Mouse (Mus musculus) hindbrain, embryonic 10.5 days (tissue): ENCODE data around the gene Gse1. TPM values are rescaled to one million over a fixed set of nuclear protein-coding genes. Genes with fewer than 3 reads are reported as not detected.
A peak's percentile ranks its signal among the peaks of the same experiment; 100 is the strongest.

Experiments used
- DNase-seq: peaks from one replicate; pipeline ENCODE4 v3.0.0-alpha.2; 2017; ENCODE audit warnings: low spot score
- H3K27ac ChIP-seq: fragments of 300-500 bp; sonication (generic); 2 replicates; pipeline ENCODE4 v1.5.1; 2016; ENCODE audit warnings: mild to moderate bottlenecking, moderate library complexity
- H3K27me3 ChIP-seq: fragments of 300-500 bp; sonication (generic); 2 replicates; pipeline ENCODE4 v1.6.1; 2016; ENCODE audit warnings: mild to moderate bottlenecking; ENCODE audit not compliant: poor library complexity, insufficient read depth, severe bottlenecking
- H3K36me3 ChIP-seq: fragments of 300-500 bp; sonication (generic); 2 replicates; pipeline ENCODE4 v1.6.1; 2016; ENCODE audit warnings: mild to moderate bottlenecking, moderate library complexity
- H3K4me1 ChIP-seq: fragments of 300-500 bp; sonication (generic); replicated peaks from 2 replicates; pipeline ENCODE4 v1.6.1; 2016; ENCODE audit warnings: mild to moderate bottlenecking
- H3K4me3 ChIP-seq: fragments of 300-500 bp; sonication (generic); 2 replicates; pipeline ENCODE4 v1.5.1; 2016; ENCODE audit warnings: mild to moderate bottlenecking, moderate library complexity
- H3K9me3 ChIP-seq: fragments of 300-500 bp; sonication (generic); 2 replicates; pipeline ENCODE4 v1.6.1; 2016; ENCODE audit warnings: mild to moderate bottlenecking, moderate library complexity
- WGBS: fragments of 180-500 bp; shearing (Covaris S2); methylation state at CpG from one replicate; pipeline ENCODE4 v1.1.7; 2016; 5-methylcytosine and 5-hydroxymethylcytosine counted together
- polyA plus RNA-seq: library from polyadenylated mRNA; unstranded; fragments of >200 nt; fragmentation: Nextera tagmentation; extraction: Ambion mirVana; gene quantifications from 2 replicates; pipeline ENCODE4 v1.2.1, GENCODE M21; 2016

Gene Gse1
- polyA plus RNA-seq, 1 experiment from 2014 or later: 22.9 TPM

DNA sequence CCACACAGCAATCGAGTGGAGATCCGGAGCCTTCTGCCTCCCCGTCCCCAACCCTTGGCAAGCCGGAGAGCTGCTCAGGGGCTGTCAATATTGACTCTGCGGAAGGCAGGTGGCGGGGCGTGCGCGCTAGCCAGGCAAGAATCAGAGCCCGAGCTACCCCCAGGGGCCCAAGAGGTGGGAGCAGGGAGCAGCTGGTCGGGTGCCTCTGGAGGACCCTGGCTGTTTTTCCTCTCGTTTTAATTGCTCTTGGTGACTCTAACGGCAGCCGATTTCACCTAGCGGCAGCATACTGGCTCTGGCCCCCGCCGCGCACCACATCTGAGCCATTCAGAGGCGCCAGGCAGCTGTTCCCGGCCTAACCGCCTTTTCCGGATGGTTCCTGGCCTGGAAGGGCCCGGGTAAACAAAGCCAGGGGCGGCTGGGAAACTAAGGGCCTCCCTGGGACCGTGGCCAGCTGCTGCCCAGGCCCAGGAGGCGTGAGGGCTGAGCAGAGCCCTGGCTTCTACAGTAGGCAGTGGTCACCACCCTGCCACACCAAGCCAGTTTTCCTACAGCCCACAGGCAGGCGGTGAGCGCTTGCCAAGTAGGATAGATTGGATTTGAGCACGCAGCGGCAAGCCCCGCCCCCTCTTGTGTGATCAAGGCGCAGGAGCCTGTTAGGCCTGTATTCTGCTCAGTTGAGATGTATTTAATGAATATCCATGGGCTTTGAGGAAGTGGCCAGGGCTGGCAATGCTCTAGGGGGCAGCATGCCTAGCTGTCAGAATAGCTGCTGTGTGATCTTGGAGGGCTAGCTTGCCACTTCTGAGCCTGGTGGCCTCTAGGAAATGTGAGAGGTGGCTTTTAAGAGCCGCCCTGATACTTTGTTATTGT is 188.5 kb downstream of the Gse1 start:
- 4% methylated on average over 33 of the region's 33 CpGs for WGBS
- Histone ChIP-seq H3K4me3 (peak overlapping the region; percentile 30), H3K36me3 (no peaks in the 10 kb centered on the region), H3K27me3 (peaks cover 71% of the 10 kb centered on the region), H3K4me1 (peaks cover 100% of the 10 kb centered on the region), H3K27ac (peak overlapping the region; percentile 88), H3K9me3 (no peaks in the 10 kb centered on the region)
- peak; percentile 84 for DNase-seq

DNA sequence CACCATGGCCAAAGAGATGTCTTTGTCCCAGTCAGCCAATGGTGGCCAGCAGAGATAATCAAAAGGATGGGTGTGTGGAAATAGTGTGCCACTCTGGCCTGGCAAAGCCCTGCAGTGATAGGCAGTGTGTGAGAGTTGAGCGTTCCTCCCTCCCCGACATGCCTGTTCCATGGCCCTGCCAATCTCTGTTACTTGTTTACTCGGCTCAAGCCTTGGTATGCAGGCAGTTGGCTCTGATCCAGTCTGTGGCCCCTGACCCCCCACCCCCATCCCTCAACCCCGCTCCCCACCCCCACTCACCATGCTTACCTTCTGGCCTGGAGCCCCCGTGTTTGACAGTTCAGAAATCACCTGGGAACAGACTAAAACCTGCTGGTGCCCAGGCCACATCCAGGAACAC is 189.9 kb downstream of the Gse1 start:
- no peak overlapping the region for H3K4me3 ChIP-seq
- WGBS: 72% methylated on average over 5 of the region's 5 CpGs
- no peak for DNase-seq
- H3K27me3 ChIP-seq: peaks cover 66% of the 10 kb centered on the region
- H3K27ac ChIP-seq: peak overlapping the region; percentile 88
- no peaks in the 10 kb centered on the region for H3K36me3 ChIP-seq
- H3K4me1 ChIP-seq: peaks cover 100% of the 10 kb centered on the region
- H3K9me3 ChIP-seq: no peaks in the 10 kb centered on the region

DNA sequence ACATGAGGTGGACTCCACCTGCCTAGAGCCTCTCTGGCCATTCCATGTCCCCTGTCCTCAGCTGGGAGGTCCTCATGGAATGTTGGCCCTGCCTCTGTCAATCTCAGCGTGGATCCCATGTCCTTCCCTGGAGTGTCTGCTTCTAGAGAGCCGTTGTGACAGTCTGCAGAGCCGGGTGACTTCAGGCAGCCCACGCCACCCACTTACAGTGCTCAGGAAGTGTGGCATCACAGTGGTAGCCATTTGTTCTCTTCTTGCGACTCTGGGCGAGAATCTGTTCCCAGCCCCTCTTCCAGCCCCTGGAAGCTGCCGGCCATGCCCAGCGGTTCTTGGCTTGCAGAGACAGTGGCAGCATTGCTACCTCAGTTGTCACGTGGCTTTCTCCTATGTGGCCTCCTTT is 191.4 kb downstream of the Gse1 start:
- 76% methylated on average over 9 of the region's 9 CpGs for WGBS
- no peak for DNase-seq

GRCm38 (mm10) chr8:120420226-120420625 is 192.0 kb downstream of the Gse1 start:
- WGBS: 79% methylated on average over 5 of the region's 5 CpGs
- Histone ChIP-seq H3K4me3 (no peak overlapping the region), H3K27me3 (peaks cover 58% of the 10 kb centered on the region), H3K4me1 (peaks cover 100% of the 10 kb centered on the region), H3K9me3 (no peaks in the 10 kb centered on the region), H3K36me3 (no peaks in the 10 kb centered on the region), H3K27ac (peak overlapping the region; percentile 88)
- DNase-seq: no peak

More for the DNA sequence above, 191.4 kb downstream of the Gse1 start:
- peaks cover 62% of the 10 kb centered on the region for H3K27me3 ChIP-seq
- no peak overlapping the region for H3K4me3 ChIP-seq
- H3K27ac ChIP-seq: peak overlapping the region; percentile 88
- H3K36me3 ChIP-seq: no peaks in the 10 kb centered on the region
- no peaks in the 10 kb centered on the region for H3K9me3 ChIP-seq
- peaks cover 100% of the 10 kb centered on the region for H3K4me1 ChIP-seq

GRCm38 (mm10) chr8:120421638-120422037 is 193.4 kb downstream of the Gse1 start:
- no peaks in the 10 kb centered on the region for H3K9me3 ChIP-seq
- peaks cover 100% of the 10 kb centered on the region for H3K4me1 ChIP-seq
- peak overlapping the region; percentile 88 for H3K27ac ChIP-seq
- WGBS: 4% methylated on average over 9 of the region's 9 CpGs
- peaks cover 55% of the 10 kb centered on the region for H3K27me3 ChIP-seq
- H3K36me3 ChIP-seq: no peaks in the 10 kb centered on the region
- DNase-seq: peak; percentile 75
- 0 out of 2 replicates have a peak overlapping the region, but pooled peaks have one; percentile 5 for H3K4me3 ChIP-seq

- 83% methylated on average over 8 of the region's 8 CpGs for WGBS
- H3K27ac ChIP-seq: peak overlapping the region; percentile 88
- H3K4me3 ChIP-seq: no peak overlapping the region
- peaks cover 100% of the 10 kb centered on the region for H3K4me1 ChIP-seq
- H3K9me3 ChIP-seq: no peaks in the 10 kb centered on the region
- peaks cover 57% of the 10 kb centered on the region for H3K27me3 ChIP-seq
- H3K36me3 ChIP-seq: no peaks in the 10 kb centered on the region
- DNase-seq: no peak
These were observed 194.0 kb downstream of the Gse1 start for GRCm38 (mm10) chr8:120422236-120422635.

- peak overlapping the region; percentile 88 for H3K27ac ChIP-seq
- no peaks in the 10 kb centered on the region for H3K36me3 ChIP-seq
- no peak for DNase-seq
- no peaks in the 10 kb centered on the region for H3K9me3 ChIP-seq
- H3K27me3 ChIP-seq: peaks cover 58% of the 10 kb centered on the region
- H3K4me1 ChIP-seq: peaks cover 100% of the 10 kb centered on the region
- 33% methylated on average over 7 of the region's 7 CpGs for WGBS
- no peak overlapping the region for H3K4me3 ChIP-seq
These were observed 195.3 kb downstream of the Gse1 start for GRCm38 (mm10) chr8:120423576-120423975.

GRCm38 (mm10) chr8:120424829-120425198 is 196.6 kb downstream of the Gse1 start:
- Histone ChIP-seq H3K27me3 (peaks cover 46% of the 10 kb centered on the region), H3K27ac (peak overlapping the region; percentile 88), H3K36me3 (no peaks in the 10 kb centered on the region), H3K9me3 (no peaks in the 10 kb centered on the region), H3K4me1 (peaks cover 94% of the 10 kb centered on the region), H3K4me3 (peak overlapping the region; percentile 26)
- no peak for DNase-seq
- WGBS: 44% methylated on average over 4 of the region's 4 CpGs

GRCm38 (mm10) chr8:120425199-120425941 is 197.1 kb downstream of the Gse1 start:
- peak; percentile 62 for DNase-seq
- H3K4me3 ChIP-seq: peak overlapping the region; percentile 26
- 4% methylated on average over 8 of the region's 8 CpGs for WGBS

DNA sequence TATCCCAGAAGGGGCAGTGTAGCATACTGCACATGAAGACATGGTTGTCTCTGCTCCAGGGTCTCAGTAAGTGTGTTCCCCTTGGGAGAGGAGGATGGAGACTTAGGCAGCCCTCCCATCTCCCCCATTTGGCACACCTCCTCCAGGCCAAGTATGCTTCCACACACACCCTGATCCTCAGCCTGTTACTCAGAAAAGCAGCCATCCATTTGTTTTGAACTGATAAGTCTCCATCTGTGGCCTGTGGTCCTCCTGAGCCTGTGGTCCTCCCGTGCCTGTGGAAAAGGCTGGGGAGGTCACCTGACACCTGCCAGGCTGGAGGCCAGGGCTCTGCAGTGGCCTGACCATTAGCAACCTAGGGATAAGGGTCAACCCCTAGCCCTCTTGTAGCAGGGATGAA is 197.8 kb downstream of the Gse1 start:
- Histone ChIP-seq H3K4me1 (peaks cover 89% of the 10 kb centered on the region), H3K4me3 (0 out of 2 replicates have a peak overlapping the region, but pooled peaks have one; percentile 13), H3K27me3 (peaks cover 40% of the 10 kb centered on the region), H3K36me3 (no peaks in the 10 kb centered on the region), H3K9me3 (no peaks in the 10 kb centered on the region), H3K27ac (peak overlapping the region; percentile 88)
- 47% methylated on average over 1 of the region's 1 CpGs for WGBS
- DNase-seq: no peak

More at GRCm38 (mm10) chr8:120425199-120425941, 197.1 kb downstream of the Gse1 start:
- H3K27me3 ChIP-seq: peaks cover 42% of the 10 kb centered on the region
- no peaks in the 10 kb centered on the region for H3K9me3 ChIP-seq
- peaks cover 89% of the 10 kb centered on the region for H3K4me1 ChIP-seq
- H3K36me3 ChIP-seq: no peaks in the 10 kb centered on the region
- H3K27ac ChIP-seq: peak overlapping the region; percentile 88

GRCm38 (mm10) chr8:120426622-120427385 is 198.5 kb downstream of the Gse1 start:
- no peak for DNase-seq
- Histone ChIP-seq H3K27me3 (peaks cover 36% of the 10 kb centered on the region), H3K4me3 (no peak overlapping the region; the same call in 1 of the 2 replicates), H3K36me3 (no peaks in the 10 kb centered on the region), H3K9me3 (no peaks in the 10 kb centered on the region), H3K27ac (peak overlapping the region; percentile 88), H3K4me1 (peaks cover 86% of the 10 kb centered on the region)
- 50% methylated on average over 20 of the region's 20 CpGs for WGBS

DNA sequence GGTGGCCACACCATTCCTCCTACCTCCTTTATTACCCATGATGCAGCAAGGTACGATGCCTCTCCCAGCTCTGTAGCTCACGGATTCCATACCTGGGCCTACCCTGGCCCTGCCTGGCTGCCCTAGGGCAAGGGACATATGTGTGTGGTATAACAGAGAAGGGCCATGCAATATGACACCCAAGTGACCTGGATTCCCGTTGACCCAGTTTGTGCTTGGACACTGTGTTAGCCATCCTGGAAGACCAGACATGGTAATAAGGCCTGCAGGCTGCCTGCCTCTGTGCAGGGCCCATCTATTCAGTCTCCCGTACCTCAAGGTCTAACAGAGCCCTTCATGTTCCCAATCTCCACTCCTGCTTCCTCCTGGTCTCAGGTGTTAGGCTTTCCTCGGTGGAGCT is 200.2 kb downstream of the Gse1 start:
- Histone ChIP-seq H3K4me1 (peaks cover 80% of the 10 kb centered on the region), H3K4me3 (no peak overlapping the region), H3K27ac (no peak overlapping the region), H3K27me3 (peaks cover 25% of the 10 kb centered on the region), H3K9me3 (peaks cover under 1% of the 10 kb centered on the region), H3K36me3 (0 out of 2 replicates have a peak, but pooled peaks cover 2% of the 10 kb centered on the region)
- no peak for DNase-seq
- 83% methylated on average over 5 of the region's 5 CpGs for WGBS
